Mouse (Mus musculus) forebrain, embryonic 16.5 days (tissue): ENCODE results near the gene Olfml2b. TPM values are rescaled to one million over a fixed set of nuclear protein-coding genes. Genes with fewer than 3 reads are reported as not detected.

ENCODE experiments used
- ATAC-seq: fragments of 200-750 bp; cut with Nextera tagmentation; 2 replicates; pipeline ENCODE4 v1.8.0; 2017; ENCODE audit warnings: mild to moderate bottlenecking, moderate library complexity
- H3K27ac ChIP-seq: fragments of 300-500 bp; sonication (generic); 2 replicates; pipeline ENCODE4 v1.5.1; 2014; ENCODE audit warnings: low read length, control low read depth
- H3K27me3 ChIP-seq: fragments of 300-500 bp; sonication (generic); replicated peaks from 2 replicates; pipeline ENCODE4 v1.6.1; 2014; ENCODE audit warnings: low read length; ENCODE audit not compliant: control insufficient read depth, insufficient read depth
- H3K36me3 ChIP-seq: fragments of 300-500 bp; sonication (generic); 2 replicates; pipeline ENCODE4 v1.6.1; 2014; ENCODE audit not compliant: control insufficient read depth, insufficient read depth
- H3K4me1 ChIP-seq: fragments of 300-500 bp; sonication (generic); replicated peaks from 2 replicates; pipeline ENCODE4 v1.6.1; 2014; ENCODE audit warnings: low read length; ENCODE audit not compliant: control insufficient read depth, insufficient read depth
- H3K4me2 ChIP-seq: fragments of 300-500 bp; sonication (generic); 2 replicates; pipeline ENCODE4 v1.6.1; 2014; ENCODE audit warnings: mild to moderate bottlenecking, low read length, control low read depth
- H3K4me3 ChIP-seq: fragments of 300-500 bp; sonication (generic); replicated peaks from 2 replicates; pipeline ENCODE4 v1.5.1; 2014; ENCODE audit warnings: mild to moderate bottlenecking, low read length, control low read depth
- H3K9ac ChIP-seq: fragments of 300-500 bp; sonication (generic); replicated peaks from 2 replicates; pipeline ENCODE4 v1.6.1; 2014; ENCODE audit warnings: low read depth, low read length, control low read depth
- H3K9me3 ChIP-seq: fragments of 300-500 bp; sonication (generic); 2 replicates; pipeline ENCODE4 v1.6.1; 2016; ENCODE audit warnings: low read length; ENCODE audit not compliant: control insufficient read depth
- WGBS: fragments of 180-500 bp; shearing (Covaris S2); extraction: QIAGEN DNeasy Blood & Tissue Kit; methylation state at CpG from one replicate; pipeline ENCODE4 v1.1.7; 2014; 5-methylcytosine and 5-hydroxymethylcytosine counted together
- polyA plus RNA-seq: library from polyadenylated mRNA; unstranded; fragments of >200 nt; fragmentation: Nextera tagmentation; extraction: Ambion mirVana; gene quantifications from 2 replicates; pipeline ENCODE4 v1.2.1, GENCODE M21; 2015

Gene Olfml2b
- polyA plus RNA-seq, 1 experiment from 2014 or later, result 12.2 TPM

DNA sequence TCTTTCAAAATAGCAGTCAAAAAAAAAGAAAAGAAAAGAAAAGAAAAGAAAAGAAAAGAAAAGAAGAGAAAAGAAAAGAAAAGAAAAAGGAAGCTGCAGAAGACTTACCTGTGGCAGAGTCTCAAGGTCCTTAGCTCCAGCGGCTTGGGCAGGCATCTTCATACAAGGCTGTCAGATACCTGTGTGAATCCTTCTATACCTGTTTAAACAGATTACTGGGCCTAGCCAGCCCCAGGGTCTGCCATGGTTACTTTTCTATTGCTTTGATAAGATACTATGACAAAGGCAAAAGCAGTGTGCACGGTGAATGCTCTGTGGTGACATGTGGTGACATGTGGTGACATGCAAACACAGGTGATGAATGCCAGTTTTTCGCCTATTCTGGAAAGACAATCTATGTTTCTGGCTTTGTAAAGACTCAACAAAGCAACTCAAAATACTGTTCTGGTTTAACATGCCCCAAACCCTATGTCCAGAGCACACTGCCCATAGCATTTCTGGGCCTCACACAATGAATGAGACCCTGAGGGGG, 56.2 kb downstream of the Olfml2b start:
- WGBS, result 67% methylated on average over 3 of the region's 3 CpGs
- no peaks in the 10 kb centered on the region for H3K27me3 ChIP-seq
- no peak for ATAC-seq
- no peak overlapping the region for H3K27ac ChIP-seq
- no peak overlapping the region for H3K9ac ChIP-seq
- no peak overlapping the region for H3K4me2 ChIP-seq
- no peaks in the 10 kb centered on the region for H3K36me3 ChIP-seq
- H3K9me3 ChIP-seq, result no peaks in the 10 kb centered on the region
- no peak overlapping the region for H3K4me3 ChIP-seq
- H3K4me1 ChIP-seq, result peaks cover 7% of the 10 kb centered on the region; the same call in 1 of the 2 replicates

DNA sequence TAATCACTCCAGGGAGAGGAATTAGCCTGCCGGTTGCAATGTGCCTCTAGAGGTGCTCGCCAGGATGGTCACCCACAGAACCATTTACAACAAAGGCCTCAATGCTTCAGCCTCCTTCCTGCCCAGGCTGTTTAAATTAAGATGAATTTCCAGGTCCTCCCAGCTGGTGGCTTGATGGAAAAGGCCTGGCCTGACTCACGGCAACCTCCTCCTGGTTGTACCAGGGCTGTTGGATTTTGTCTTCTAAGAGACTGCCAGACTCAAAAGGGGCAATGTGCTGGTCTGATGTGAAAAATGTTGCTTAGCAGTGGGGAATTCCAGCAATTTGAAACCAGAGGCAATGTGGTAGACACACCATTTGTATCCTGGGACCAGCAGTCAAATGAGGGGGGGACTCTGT, 56.8 kb downstream of the Olfml2b start:
- Histone ChIP-seq H3K4me2 (no peak overlapping the region), H3K36me3 (no peaks in the 10 kb centered on the region), H3K9ac (no peak overlapping the region), H3K9me3 (no peaks in the 10 kb centered on the region), H3K4me3 (no peak overlapping the region), H3K27me3 (no peaks in the 10 kb centered on the region), H3K27ac (no peak overlapping the region), H3K4me1 (peaks cover 7% of the 10 kb centered on the region; the same call in 1 of the 2 replicates)
- ATAC-seq, result no peak
- WGBS, result 63% methylated on average over 3 of the region's 3 CpGs

DNA sequence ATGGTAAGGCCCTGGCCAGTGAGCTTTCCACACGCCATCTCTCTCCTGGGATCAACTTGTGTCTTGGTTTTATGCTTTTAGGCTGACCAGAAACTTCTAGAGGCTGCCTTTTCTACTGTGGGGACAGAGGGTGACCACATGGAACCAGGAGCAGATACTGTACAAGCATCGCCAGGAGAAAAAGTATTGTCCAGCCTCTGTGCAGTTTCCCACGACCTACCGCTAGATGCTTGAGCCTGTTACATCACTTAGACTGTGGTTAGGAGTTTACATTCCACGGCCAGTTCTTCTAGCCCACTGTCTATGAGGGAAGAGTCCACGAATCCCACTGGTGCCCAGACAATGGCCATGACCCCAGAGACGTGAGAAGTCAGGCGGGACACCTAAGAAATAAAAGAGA, 57.2 kb downstream of the Olfml2b start:
- no peak overlapping the region for H3K9ac ChIP-seq
- 86% methylated on average over 8 of the region's 8 CpGs for WGBS
- no peak overlapping the region for H3K4me3 ChIP-seq
- H3K4me2 ChIP-seq, result no peak overlapping the region
- H3K27me3 ChIP-seq, result no peaks in the 10 kb centered on the region
- no peak for ATAC-seq
- H3K4me1 ChIP-seq, result peaks cover 7% of the 10 kb centered on the region; the same call in 1 of the 2 replicates
- H3K27ac ChIP-seq, result no peak overlapping the region
- no peaks in the 10 kb centered on the region for H3K36me3 ChIP-seq
- no peaks in the 10 kb centered on the region for H3K9me3 ChIP-seq

DNA sequence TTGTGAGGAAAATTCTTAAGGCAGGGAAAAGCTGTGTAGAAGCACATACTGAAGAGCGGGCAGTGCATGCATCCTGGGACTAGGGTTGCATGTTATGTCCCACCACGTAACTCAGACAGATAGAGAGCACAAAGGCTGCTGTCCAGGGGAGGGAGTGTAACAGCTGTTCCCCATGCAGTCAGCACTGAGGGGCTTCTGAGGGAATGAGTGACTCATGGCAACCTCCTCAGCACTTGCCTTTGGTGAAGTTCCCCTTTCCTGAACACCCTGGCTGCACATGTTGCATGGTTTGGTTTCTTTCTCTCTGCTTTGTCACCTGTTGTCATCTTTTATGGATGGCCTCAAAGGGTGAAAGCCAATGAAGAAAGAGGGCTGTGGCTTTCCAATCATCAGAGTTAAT, 57.9 kb downstream of the Olfml2b start:
- H3K27ac ChIP-seq, result no peak overlapping the region
- no peaks in the 10 kb centered on the region for H3K36me3 ChIP-seq
- WGBS, result 89% methylated on average over 2 of the region's 2 CpGs
- ATAC-seq, result no peak
- no peak overlapping the region for H3K4me3 ChIP-seq
- no peaks in the 10 kb centered on the region for H3K9me3 ChIP-seq
- H3K27me3 ChIP-seq, result no peaks in the 10 kb centered on the region
- peaks cover 7% of the 10 kb centered on the region; the same call in 1 of the 2 replicates for H3K4me1 ChIP-seq
- no peak overlapping the region for H3K9ac ChIP-seq
- H3K4me2 ChIP-seq, result no peak overlapping the region

DNA sequence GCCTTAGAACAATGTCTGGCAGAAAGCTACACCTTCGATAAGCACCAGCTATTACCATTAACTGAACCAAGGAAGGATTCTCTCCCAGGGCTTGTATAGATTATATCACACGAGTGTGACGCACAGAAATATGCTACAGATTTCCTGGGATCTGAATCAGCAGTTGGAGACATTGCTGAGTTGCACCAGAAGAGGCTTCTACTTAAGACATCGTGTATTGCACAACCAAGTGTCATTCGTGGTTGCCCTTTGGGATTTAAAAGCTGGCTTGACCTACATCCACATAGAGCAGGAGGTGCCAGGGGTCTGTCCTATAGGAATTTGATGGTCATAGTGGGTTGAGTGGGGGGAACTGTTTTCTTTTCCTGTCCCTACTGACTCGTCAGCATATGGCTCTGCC, 58.6 kb downstream of the Olfml2b start:
- ATAC-seq, result no peak
- Histone ChIP-seq H3K4me1 (peaks cover 7% of the 10 kb centered on the region; the same call in 1 of the 2 replicates), H3K36me3 (no peaks in the 10 kb centered on the region), H3K27me3 (no peaks in the 10 kb centered on the region), H3K9ac (no peak overlapping the region), H3K27ac (no peak overlapping the region), H3K9me3 (no peaks in the 10 kb centered on the region), H3K4me3 (no peak overlapping the region), H3K4me2 (no peak overlapping the region)
- WGBS, result 88% methylated on average over 6 of the region's 6 CpGs

DNA sequence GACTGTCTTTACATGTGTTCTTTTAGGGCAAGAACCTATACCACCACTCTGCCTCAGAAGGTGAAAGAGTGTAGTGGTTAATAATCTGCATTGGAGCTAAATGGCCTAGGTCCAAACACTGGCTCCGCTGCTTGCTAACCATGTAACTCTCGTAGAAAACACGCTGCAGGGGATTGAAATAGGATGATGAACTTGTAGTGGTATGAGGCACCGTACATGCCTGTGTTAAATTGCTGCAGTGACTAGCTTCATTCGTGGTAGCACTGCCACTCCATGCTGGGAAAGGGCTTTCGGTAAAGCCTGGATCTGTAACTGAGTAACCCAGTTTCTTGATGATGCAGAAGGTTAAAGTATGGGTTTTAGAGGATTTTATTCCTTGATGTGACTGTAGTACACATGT, 59.8 kb downstream of the Olfml2b start:
- no peak overlapping the region for H3K9ac ChIP-seq
- ATAC-seq, result no peak
- H3K27ac ChIP-seq, result no peak overlapping the region
- no peak overlapping the region for H3K4me3 ChIP-seq
- H3K9me3 ChIP-seq, result no peaks in the 10 kb centered on the region
- no peak overlapping the region for H3K4me2 ChIP-seq
- H3K27me3 ChIP-seq, result no peaks in the 10 kb centered on the region
- WGBS, result 87% methylated on average over 6 of the region's 6 CpGs
- H3K36me3 ChIP-seq, result no peaks in the 10 kb centered on the region
- peaks cover 7% of the 10 kb centered on the region; the same call in 1 of the 2 replicates for H3K4me1 ChIP-seq

DNA sequence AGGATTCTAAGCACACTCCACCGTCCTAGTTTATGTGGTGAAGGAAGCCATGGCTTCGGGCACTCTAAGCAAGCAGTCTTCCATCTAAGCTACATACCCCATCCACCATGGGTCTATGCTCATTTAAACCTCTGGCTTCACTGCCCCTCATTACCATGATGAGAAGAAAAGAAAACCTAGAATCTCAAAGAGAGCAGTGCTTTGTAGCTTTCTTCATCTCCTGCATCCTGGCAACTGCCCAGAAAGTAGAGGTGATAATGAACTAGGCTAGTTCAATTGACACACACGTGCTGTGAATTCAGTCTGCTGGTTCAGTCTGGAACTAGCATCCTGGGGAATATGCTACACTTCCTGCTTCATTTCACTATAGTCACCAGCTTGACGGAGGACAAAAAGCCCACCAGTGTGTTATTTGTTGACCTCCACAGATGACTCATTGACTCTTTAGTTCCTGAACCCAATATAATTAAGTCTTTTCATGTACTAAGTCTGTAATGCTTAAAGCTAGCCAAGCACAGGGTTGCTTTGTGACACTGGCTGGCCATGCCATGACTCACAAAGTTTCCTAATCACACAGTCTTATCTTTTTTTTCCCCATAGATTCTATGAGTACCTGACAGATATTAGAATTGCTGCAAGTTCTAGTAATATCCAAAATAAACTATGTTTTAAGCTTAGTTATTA, 60.7 kb downstream of the Olfml2b start:
- Histone ChIP-seq H3K27ac (no peak overlapping the region), H3K4me2 (no peak overlapping the region), H3K27me3 (no peaks in the 10 kb centered on the region), H3K36me3 (no peaks in the 10 kb centered on the region), H3K4me1 (peaks cover 7% of the 10 kb centered on the region; the same call in 1 of the 2 replicates), H3K9ac (no peak overlapping the region), H3K9me3 (no peaks in the 10 kb centered on the region), H3K4me3 (no peak overlapping the region)
- WGBS, result 22% methylated on average over 4 of the region's 4 CpGs
- peak; percentile 65 for ATAC-seq

DNA sequence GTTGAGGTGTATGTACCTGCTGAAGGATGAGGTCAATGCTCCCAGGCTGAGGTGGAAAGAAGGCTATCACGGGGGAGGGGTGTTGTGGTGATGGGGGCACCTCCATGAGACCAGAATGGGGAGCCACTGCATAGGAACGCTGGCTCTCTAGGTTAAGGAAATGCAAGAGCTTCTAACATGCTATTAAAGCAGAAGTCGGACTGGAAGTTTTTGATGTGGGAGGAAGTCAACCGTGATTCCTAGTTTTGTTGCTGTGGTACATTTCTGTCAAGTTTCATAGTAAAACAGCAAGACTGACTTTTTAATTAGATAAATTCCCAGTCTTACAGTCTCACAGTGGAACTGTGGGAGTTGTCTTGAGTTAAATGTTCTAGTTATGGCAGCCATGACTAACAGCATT, 61.7 kb downstream of the Olfml2b start:
- H3K4me2 ChIP-seq, result no peak overlapping the region
- H3K27me3 ChIP-seq, result no peaks in the 10 kb centered on the region
- no peaks in the 10 kb centered on the region for H3K36me3 ChIP-seq
- H3K9ac ChIP-seq, result no peak overlapping the region
- ATAC-seq, result no peak
- H3K4me3 ChIP-seq, result no peak overlapping the region
- WGBS, result 95% methylated on average over 4 of the region's 4 CpGs
- H3K9me3 ChIP-seq, result no peaks in the 10 kb centered on the region
- no peak overlapping the region for H3K27ac ChIP-seq
- H3K4me1 ChIP-seq, result peaks cover 7% of the 10 kb centered on the region; the same call in 1 of the 2 replicates

DNA sequence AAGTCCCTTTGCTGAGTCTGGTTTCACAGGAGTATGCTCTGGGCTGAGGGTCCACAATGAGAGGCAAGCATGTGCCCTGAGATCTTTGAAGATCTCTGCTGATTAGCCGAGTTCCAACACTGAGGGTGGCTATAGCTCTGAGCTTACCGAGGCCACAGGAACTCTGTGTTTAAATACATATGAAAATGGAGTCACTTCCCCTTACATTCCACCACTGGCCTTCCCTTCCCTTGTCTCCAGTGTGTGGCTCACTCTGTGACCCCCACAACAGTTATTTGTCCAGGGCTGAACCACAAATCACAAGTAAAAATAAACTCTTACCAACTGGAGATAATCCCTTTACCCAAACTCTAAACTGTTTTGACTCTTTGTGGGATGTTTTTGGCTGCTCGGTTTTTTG, 64.7 kb downstream of the Olfml2b start:
- Histone ChIP-seq H3K4me1 (peaks cover 7% of the 10 kb centered on the region; the same call in 1 of the 2 replicates), H3K36me3 (no peaks in the 10 kb centered on the region), H3K4me2 (no peak overlapping the region), H3K27ac (no peak overlapping the region), H3K9ac (no peak overlapping the region), H3K4me3 (no peak overlapping the region), H3K9me3 (no peaks in the 10 kb centered on the region), H3K27me3 (no peaks in the 10 kb centered on the region)
- WGBS, result 83% methylated on average over 3 of the region's 3 CpGs
- no peak for ATAC-seq
